Mouse (Mus musculus) gastrocnemius, postnatal 4 days (tissue): Measurements from ENCODE around the gene Gpc3. TPM values are rescaled to one million over a fixed set of nuclear protein-coding genes. Genes with fewer than 3 reads are reported as not detected.
"Not testable (repeated sequence)": the region's sequence is repeated elsewhere in the genome, so short reads cannot be mapped to it uniquely, and the experiment has no call there.

Experiments
- DNase-seq, 2 experiments: peaks; one replicate each; pipeline ENCODE4 v3.0.0; 2021 to 2022; ENCODE audit warnings: low spot score in 2 of 2, mixed read lengths in 2 of 2
- total RNA-seq, 2 experiments: library from RNA; stranded (reverse); gene quantifications; 2 replicates each; pipeline ENCODE4 v1.2.3; 2021

Gpc3 gene
- total RNA-seq, 2 experiments from 2014 or later: 327 to 347 TPM

DNA sequence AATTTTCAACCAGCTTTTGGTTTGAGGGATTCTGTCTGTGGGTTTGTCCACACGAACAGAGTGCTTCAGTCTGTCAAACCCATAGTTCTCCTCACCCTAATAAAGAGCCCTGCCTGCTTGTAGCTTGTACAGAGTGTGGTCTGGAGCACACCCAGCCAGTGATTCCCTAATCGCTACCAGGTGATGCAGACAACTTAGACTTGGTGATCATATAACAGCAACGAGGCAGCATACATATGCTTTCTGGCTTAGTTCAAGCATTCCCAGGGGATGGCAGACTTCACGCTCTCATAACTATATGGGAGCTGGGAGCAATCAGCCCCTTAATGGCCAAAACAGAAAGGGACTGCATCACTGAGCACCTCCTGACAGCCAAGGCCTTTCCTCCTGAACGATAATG lies 188.1 kb downstream of the Gpc3 start:
- no peak for DNase-seq

DNA sequence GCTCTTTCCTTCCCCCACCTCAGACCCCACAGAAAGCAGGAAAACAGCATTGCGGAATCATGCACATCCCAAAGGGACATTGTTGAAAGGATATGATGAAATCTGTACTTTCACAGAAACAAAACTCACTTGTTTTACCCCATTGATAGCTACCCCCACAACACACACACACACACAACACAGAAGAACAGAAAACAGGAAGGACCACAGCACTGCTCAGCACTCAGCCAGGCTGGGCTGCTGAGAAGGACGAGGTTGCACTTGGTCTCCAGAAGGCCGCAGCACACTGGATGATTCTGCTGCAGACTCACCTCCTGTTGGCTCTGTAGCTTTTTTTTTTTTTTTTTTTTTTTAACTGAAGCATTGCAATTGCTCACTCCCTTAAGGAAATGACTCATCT lies 193.9 kb downstream of the Gpc3 start:
- DNase-seq: no peak

DNA sequence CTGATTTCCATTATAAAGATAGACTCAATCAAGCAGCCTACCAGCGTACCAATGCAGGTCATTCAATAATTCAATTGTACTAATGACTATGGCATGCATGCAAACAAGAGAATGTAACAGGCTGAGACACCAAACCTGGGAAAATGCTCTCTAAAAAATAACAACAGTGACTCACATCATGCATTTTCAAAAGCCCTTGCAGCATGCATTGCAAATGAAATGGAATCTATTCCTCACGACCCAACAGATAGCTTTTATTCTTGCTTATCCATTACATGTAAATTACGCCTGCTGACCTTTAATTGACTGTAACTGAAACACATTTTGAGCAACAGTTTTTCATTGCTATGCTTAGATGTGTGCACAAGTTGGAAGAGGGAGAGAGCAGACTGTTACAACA lies 200.8 kb downstream of the Gpc3 start:
- DNase-seq: no peak

DNA sequence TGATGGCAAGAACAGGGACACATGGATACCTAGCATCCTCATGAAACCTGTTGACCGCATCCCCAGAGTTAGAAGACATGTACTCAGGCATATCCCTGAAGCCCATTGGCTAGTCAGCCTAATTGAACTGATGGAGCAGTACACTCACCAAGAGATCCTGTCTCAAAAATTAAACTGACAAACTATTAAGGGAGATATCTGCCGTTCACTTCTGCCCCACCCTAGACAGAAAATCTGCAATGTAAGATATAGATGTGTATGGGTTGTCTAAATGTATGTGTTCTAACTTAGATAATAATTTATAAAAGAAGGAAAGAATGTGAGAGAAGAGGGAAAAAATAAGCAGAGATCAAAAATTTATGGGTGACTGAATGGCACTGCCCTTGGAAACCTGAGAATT lies 212.6 kb downstream of the Gpc3 start:
- DNase-seq: no peak

DNA sequence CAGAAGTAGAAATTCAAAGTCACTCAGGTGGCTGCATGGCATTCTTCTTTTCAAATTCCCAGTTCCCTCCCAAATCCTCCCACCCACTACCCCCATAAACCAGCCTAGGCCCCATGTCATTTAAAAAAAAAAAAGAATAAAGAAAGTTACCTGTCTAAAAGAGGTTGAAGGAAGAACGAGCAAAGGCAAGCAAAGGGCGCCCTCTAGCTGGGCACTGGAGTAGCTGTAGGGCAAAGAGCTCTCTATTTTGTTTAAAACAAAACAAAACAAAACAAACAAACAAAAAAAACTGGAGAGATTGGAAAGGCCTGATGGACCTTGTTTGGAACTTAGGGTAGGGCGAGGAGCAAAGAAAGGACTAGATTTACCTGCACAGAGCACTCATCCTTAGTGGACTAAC lies 238.6 kb downstream of the Gpc3 start:
- DNase-seq: no peak

DNA sequence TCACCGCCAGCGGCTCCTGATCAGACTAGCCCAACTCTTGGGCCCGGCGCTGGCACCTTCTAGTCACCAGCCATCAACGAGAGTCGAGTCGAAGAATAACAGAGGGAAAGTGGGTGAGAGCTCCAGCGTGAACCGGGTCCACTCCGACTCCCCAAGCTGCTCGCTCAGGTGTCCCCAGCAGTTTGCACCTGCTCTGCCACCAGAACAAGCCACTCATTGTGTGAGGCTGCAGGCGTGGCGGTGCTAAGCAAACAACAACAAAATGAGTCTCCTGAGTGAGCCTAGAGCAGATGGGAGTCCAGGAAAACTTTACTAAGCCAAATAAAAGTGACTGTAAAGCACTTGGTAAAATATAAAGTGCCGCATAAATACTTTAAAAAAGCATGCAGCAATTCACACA lies 239.5 kb downstream of the Gpc3 start:
- no peak for DNase-seq

DNA sequence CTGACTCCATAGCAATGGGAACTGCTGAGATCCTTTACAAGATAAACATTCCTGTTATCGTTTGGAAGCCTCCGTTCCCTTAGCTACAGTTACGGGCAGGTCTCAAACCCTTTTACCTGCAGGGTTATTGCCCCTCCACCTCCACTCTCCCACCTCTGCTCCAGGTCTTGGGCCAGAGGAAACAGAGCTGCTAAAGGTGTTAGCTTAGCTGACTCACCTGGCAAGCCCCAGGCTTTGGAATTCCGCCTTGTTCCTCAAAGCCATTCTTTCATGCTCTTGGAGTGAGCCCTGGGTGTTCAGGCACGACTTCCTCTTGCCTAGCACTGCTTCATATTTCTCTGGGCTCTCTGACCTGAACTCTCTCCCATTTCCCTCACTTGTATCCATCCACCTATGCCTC lies 241.3 kb downstream of the Gpc3 start:
- no peak for DNase-seq

DNA sequence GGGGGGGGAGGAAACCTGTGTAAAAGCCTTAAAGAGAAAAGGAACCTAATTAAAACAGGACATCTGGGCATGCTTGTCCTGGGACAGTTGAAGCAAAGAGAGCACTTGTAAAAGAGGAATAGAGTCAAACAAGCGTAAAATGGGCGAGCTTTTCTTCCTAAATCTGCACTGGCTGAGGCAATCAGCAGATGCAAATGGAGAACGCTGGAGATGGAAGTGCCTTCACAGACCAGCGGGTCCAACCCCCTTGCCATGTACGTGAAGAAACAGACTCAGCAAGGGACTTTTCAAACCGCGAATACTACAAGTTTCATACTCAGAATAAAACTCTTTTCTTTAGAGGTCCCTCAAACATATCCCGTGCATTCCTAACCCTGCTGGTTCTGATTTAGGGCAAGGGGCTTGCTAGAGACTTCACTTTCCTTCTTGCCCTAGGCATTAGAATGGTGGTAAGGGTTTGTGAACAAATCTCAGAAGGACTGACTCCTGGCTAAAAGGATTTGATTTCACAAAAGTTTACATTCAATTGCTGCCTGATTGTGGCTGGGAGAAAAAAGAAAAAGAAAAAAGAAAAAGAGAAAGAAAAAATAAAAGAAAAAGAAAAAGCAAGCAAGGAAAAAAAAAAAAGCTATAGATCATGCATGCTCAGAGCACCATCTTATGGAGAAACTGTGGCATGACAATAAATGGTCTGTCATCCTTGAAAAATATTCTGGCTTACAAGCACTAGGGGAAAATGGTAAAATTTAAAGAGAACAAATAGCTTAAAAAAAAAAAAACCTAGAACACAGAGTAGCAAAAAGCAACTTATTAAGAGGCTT lies 243.6 kb downstream of the Gpc3 start:
- DNase-seq: no peak

DNA sequence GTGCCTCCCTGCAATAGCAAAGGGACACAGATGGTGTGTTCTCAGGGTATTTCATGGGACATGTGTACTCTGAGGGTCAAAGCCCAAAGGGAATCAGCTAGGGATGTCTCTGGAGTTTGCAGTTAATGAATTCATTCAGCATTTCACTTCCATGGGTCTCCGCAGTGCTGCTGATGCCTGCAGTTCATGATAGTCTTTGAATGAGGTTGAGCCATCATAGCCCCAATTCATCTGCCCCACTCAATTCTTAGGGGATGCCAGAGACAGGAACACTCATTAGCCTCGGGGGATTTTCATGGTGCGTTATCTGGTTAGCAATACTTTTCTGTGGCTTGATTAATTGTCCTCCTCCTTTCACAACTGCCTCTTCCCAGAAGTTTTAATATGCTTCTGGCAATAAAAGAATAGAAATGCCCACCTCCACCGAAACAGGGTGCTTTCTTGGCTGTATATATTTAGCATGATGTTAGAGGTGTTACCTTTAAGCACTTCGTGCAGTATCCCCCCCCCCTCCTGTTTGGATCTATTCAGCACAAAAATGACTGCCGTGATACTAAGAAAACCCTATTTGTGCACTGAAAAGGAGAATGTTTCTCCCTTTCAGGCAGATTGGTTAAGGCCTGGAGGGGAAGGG lies 244.3 kb downstream of the Gpc3 start:
- no peak for DNase-seq

DNA sequence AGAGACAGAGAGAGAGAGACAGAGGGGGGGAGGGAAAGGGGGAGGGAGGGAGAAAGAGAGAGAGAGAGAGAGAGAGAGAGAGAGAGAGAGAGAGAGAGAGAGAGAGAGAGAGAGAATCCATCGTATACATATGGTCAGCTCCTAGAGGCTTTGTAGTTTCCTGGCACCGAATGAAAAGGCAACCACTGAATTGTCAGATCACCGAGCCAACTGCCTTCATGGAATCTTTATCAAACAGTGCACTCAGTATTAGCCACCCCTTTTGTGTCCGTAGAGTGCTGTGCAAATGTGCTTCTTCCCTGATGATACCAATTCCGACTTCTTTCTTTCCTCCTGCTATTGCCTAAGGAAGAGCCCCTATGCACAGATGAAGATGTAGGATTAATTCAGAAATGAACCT lies 246.9 kb downstream of the Gpc3 start:
- no peak for DNase-seq

DNA sequence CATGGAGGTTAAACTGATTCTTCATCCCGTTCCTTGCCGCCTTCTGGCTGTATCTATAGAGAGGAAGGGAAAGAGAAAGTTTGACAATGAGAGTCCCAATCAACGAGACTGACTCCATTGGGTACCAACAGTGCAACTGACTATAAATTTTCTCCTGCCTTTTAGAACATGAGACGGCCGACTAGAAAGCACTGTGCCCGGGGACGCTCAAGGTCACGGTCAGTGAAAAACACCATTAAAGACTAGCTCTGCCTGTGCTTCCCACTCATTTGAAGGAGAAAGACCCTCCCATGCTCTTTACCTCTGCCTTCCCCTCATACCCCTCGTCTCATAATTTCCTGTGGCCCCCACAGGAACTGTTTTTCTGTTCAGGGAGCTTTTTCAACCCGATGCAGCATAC lies 248.0 kb downstream of the Gpc3 start:
- DNase-seq: no peak

DNA sequence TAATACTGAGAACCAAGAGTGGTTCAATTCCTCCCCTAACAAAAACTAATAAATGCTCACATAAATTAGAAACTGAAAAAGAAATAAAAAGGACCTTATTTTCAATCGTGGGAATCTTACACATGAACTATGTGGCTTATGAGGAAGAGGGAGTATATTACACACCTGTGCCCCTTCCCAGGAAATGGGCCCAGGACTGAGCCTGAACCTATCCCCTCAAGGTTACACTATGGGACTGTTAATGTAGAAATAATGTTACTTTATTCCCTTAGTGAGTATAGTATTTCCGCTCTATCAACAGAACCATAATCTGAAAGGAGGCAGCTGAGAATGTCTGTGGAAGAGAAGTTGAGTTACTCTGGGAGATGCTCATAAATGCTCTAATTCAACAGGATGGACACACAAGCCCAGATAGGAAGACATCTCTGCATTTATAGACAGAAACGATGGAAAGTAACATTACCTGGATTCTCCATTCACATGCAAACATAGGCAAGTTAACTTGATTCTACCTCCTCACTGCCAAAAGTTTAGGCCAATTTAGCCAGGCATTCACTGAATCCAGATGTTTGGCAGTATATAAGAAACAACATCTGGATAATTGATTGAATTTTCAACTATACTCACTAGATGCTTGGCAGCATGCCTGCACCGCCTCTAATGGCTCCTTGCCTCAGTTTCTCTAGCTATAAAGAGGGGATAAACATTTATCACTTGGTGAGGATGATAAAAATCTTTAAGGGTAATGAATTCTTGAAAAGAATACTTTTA lies 251.3 kb downstream of the Gpc3 start:
- no peak for DNase-seq

DNA sequence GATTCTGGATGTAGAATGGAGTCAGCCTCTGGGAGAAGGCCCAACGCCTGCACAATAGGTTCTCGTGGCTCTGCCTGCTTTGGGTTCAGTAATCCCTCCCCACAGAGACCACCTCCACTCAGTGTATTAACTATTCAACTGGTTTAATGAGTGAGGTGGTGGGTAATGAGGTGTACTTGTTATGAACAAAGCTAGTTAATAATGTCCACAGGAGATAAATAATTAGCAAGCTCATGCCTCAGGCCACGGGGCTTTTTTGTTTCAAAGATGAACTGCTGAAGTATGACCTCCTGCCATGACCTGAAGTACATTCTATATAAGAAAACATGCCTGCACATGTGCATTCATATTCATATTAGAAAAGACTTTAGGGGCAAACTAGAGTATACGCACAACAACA lies 260.8 kb downstream of the Gpc3 start:
- no peak for DNase-seq

DNA sequence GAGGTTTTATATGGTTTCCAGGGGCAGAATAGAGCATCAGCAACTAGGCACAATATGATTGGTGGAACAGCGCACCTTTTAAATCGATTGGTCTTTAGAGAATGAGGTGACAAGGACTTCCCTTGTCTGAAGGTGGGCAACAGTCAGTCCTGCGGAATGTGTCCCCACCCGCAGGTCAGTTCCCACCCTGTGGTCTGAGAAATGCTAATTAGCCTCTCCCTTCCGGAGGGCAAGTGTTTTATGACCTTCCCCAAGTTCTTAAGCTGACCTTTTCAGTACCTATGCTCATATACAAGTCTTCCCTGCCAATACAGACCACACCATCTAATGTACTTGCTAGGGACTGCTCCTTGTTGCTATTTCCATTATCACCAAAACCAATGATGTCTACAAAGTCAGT lies 263.1 kb downstream of the Gpc3 start:
- DNase-seq: not testable (repeated sequence)

DNA sequence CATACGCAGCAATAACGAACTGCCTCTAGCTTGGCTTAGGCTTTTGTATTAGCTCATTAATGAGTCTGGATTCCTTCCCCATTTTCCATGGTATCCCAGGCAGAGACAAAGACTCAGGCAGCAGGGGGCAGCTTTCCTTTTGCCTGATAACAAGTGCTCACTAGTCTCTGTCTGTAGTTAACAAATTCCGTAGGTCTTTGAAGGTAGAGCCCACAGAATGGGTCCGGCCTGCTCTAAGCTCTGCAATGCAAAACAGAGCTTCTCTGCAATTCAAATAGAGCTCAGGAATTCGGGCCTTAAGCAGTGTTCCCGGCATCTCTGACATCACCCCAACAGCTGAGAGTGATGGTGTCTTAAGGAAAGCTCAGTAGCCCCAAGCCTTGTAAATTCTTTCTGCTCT lies 265.0 kb downstream of the Gpc3 start:
- no peak for DNase-seq

DNA sequence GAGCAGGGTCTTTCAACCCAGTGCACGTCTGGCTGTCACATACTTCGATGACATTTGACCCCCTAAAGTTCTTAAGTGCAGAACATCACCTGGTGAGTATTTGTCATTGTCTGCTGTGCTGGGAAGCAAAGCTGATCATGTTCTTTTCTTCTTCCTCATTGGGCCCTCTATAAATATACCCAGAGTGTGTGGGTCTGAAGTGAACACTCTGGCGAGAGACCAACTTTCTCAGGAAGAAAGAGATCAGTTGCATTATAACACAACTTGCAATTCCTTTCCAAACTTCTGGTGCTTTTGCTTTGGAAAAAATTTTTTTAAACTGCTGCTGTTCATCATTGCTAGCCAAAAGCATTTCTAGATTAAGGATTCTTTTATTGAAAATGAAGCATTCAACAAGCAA lies 269.7 kb downstream of the Gpc3 start:
- no peak for DNase-seq

DNA sequence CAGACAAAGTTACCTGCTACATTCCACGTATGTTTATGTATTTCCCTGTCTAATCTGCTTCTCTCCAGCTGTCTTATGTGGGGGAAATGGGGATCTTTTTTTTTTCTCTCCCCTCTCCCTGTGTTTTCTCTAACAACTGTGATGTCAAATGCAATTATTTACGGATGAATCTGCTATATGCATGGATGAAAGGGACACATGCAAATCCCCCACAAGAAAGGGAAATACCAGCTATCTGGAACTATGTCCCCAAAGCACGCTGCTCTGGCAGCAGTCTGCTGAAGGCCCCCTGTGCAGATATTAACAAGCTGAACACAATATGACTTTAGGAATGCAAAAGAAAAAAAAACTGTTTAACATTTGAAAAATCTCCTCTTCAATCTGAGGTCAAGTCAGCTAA lies 273.5 kb downstream of the Gpc3 start:
- no peak for DNase-seq

DNA sequence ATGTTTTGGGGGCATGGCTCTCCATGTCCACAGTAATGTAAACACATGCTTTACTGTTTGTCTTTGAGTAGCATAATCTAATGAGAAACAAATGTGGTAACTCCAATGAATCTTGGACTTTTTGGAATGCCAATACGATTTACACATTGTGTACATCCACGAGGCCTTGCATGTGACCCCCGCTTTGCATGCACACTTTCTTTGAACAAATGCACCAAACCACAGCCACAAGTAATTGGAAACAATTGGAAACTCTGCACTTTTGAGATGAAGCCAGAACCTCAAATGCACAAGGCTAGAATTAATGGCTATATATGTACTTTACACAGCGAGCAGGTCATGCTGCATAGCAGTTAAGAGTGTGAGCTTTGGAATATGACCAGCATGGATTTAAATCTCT lies 292.0 kb downstream of the Gpc3 start:
- no peak for DNase-seq

DNA sequence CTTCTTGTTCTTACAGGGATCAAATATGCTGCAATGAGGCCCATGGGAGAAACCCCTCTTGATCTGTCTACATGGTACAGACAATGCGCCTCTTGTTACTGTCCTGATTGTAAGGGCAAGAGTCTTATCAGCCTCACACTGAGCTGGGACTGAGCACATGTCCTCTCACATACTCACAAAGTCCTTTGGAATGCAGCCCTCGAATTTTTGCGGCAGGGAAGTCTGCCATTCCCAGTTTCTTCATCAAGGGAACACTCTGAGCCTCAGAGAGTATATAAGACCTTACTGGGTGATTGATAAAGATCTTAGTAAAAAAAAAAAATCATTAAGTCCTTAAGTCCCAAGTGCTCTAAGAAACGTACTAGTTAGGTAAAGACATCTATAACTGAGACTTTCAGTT lies 293.1 kb downstream of the Gpc3 start:
- no peak for DNase-seq

DNA sequence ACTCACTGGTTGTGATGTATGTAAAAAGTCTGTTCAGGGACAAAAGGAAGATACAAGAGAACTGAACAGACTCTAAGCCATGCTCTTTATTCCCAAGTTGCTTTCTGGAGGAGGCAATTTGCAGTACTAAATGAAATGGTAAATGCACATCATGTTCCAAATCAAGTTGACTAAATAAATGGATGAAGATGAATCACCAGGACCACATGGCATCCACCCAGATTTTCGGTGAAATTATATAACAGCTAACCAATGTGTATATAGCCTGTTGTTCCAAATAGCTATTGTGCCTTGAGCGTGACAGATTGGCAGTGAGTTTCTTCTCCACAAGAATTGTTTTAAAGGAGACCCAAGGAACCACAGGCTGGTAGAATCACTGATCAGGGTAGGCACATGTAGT lies 302.8 kb downstream of the Gpc3 start:
- no peak for DNase-seq

DNA sequence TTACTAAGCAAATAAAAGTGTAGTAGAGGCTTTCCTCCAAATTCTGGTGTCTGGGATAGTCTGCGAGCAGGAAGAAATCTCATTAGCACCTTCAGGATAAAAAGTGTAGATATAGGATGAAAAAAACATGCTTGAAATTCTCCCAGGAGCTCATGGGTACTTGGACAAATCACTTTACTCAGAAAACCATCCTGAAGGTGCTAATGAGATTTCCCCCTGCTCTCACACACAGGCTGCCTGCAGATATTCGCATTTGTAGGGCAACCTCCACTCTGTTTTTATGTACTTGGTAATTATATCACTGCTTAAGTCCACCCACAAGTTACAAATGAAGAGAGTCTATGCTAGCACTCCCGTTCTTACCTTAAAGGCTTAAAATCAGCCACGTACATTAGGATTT lies 308.5 kb downstream of the Gpc3 start:
- no peak for DNase-seq

DNA sequence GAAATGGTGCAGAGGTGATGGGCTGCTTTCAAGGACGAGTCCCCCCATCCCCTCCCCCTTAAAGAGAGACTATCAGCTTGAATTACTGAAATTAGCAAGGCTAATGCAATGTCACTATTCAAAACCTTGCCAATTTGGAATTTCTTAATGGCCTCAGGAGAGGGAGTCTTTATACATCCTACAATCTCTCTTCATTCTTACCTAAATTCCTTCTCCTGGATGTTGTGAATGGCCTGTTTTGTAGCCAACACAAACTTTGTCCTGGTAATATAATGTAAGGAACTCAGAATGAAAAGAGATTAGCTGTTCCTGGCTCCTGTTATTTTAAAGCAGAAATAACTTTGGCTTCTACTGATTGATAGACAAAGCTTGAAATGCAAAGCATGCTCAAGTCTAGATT lies 325.0 kb downstream of the Gpc3 start:
- DNase-seq: no peak
